Mouse (Mus musculus): ENCODE data around the gene Dapk2.

Dapk2 gene

GRCm38 (mm10) chr9:66239173-66239572, 81.2 kb downstream of the Dapk2 start:
- DNase-seq = no peak

DNA sequence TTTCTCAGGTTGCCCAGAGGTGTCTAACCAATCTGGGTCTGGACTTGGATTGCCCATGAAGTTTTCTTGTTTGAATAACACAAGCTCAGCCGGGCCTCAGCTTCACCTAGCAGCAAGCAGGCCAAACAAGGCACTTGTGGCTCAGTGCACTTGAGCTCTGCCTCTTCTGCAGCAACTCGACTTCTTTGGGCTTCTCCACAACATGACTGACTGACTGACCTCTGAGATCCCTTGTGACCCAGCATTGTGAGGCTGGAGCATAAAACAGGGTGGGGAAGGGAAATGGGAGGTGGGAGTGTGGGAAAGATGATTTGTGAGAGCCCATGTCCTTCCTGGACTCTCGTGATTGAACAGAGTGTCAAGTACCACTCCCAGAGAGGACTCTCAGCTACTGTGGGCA, 81.7 kb downstream of the Dapk2 start:
- no peak for DNase-seq

GRCm38 (mm10) chr9:66240493-66240892, 82.5 kb downstream of the Dapk2 start:
- DNase-seq = no peak

- DNase-seq = peak; percentile 11
These were observed 83.0 kb downstream of the Dapk2 start for GRCm38 (mm10) chr9:66240991-66241390.

DNA sequence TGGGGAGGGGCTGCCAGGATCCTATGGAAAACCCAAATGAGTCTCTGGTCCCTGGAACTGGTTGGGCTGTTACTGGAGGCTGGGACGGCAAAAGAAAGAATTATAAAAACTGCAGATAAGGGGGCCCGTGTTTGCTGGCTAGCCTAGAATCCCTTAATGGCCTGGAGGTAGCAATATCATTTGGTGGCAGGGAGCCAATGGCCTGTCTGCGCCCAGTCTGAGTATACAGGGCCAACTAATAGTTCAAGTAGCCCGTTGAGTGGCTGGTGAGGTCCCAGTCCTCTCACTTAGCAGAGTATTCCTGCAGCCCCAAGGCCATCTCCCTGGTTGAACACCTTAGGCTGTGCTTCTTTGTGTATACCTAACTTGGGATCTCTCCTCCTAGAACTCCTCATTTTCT, 83.7 kb downstream of the Dapk2 start:
- DNase-seq = no peak

DNA sequence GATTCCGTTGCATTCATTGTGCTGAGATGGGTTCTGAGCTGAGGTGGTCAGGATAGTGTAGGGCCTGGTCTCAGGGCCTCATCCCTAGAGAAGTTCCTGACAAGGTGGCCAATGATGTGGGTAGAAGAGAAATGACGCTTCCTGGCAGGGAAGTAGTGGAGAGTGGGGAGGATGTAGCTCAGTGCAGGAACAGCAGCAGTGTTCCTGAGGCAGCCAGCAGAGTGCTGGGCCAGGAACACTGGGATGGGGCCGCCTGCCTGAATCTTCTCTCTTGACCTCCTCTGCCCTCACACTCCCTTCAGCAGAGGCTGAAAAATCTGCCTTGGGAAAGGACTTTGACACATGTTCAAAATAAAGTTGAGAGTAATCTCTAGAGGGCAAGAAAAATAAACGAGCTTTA, 85.2 kb downstream of the Dapk2 start:
- no peak for DNase-seq

DNA sequence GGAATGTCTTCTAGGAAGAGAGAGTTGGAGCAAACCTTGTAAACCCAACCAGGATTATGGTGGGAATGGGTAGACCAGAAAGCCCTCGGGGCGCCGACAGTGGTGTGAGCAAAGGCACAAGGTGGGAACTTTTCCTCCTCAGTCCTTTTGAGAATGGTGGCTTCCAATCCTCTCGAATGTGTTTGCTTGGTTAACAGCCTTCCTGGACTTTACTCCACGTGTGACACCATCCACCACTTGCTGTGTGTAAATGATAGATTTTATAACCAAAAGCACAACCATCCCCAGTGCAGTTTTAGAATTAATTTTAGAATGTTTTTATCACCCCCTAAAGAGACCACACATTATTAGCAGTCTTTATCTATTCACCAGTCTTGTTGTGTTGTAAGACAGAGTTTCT, 86.1 kb downstream of the Dapk2 start:
- DNase-seq = no peak

DNA sequence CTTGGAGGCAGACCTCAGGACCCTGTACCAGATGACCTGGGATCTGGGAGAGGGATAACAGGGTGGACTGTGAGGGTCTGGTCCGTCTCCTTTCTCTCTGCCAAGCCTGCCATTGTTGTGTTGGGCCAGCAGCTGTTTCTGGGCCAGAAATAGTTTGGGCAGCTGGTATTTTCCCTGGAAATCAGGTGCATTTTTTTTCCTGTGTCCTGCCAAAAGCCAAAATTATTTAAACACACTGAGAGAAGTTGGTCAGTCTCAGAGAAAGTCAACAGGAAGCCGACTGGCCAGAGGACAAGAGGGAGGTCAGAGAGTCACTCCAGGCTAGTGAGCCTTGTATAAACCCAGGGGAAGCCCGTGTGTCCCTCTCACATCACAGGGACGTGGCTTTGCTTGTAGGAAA, 87.7 kb downstream of the Dapk2 start:
- no peak for DNase-seq

DNA sequence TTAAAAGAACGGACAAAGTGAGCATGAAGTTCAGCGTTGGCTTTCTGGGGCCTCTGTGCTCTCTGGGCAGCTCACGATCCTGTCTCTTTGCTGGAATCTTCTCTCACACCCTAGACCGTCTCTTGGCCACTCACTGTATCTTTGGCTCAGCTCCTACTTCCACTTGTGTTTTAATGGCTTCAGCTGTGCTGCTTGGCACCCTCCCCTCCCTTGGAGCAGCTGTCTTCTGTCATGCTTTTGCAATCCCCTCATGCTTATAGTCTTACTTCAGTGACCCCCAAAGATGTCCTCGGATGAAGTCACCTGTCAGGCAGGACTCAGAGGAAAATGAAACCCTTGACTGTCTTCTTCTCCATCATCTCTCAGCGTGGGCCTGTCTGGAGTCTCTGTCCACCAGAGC, 91.3 kb downstream of the Dapk2 start:
- DNase-seq = no peak

DNA sequence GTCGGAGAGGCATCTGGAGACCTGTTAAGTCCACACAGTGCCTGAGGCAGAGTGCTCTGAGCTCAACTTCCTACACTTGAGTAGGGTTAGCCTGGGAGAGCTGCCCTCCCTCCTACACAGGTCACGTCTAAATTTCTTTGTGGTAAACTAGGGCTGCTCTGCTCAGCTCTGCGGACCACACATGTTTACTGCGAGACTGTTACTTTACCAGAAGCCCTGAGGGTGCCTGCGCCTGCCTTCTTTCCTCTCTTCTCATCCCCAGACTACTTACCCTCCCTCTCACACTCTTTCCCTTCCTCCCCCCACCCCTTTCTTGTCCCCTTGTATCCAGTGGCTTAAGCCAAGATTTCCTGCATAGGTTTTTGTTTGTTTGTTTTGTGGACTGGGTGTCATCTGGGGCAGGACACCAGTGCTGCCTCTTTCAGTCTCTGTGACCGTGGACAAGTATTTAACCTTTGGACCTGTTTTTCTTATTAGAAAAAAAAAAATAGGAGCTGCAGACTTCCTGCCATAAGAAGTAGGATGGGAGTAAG, 93.2 kb downstream of the Dapk2 start:
- DNase-seq = no peak

- DNase-seq = no peak
These were observed 103.7 kb downstream of the Dapk2 start for GRCm38 (mm10) chr9:66261741-66262140.

DNA sequence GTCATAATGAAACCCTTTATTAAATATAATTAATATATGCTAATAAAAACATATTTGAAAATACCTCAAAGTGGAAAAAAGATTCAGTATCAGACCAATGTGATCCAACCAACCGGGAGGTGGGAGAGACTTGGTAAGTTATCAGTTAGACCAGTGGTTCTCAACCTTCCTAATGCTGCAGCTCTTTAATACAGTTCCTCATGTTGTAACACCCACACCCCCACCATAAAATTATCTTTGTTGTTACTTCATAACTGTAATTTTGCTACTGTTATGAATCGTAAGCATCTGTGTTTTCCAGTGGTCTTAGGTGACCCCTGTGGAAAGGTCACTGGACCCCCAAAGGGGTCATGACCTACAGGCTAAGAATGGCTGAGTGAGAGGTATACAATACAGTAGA, 105.7 kb downstream of the Dapk2 start:
- no peak for DNase-seq

DNA sequence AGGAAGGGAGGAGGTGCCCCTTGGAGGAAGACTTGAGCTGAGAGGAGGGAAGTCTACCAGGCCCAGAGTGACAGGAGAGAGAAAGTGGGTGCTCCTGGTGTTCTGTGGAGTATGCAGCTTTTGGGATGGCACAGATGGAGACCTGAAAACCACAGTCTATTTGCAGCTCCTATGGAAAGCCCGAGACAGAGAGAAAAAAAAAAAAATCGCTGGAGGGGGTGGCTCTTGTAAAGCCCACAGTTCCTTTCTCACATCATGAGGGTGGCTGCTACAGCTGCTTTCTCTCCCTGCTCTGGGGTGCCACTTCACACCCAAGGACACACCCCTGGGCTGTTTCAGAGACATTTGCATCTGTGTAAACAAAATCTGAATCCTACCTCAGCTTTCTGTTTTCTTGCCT, 107.6 kb downstream of the Dapk2 start:
- no peak for DNase-seq

DNA sequence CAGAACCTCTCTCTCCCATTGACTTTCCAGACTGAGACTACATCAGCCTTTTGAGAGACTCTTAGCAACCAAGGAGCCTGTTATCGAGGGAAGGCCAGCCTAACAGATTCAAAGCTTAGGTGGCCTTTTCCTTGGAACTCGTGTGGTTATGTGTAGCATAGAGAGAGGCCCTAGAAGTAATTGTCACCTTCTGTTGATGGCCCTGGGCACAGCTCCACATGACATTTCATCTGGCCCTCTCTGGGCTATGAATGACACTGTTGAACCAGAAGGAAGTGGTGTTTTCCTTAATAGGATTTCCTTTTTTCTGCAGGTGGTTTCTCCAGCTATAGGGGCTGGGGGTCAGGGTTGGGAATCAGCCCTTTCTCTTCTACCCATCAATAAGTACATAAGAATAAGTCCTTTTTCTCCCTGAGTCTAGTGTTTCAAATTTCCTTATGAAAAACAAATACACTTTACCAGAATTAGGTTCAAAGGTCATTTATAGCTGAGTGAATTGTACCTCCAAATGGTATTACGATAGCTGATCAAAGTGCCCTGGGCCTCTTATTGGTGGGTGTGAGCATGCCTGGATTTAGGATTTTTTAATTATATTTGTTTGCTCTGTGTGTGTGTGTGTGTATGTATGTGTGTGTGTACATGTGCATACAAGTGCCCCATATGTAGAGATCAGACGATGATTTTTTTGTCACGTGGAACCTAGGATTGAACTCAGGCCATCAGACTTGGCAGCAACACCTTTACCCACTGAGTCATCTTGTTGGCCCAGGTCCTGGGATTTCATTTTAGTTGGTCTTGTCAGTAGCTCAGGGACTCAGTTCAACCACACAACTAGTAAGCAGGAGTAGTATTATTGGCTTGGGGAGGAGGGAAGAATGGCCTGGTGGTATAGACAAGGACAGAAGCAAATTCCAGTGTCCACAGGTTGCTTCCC, 108.5 kb downstream of the Dapk2 start:
- DNase-seq = no peak

- no peak for DNase-seq
These were observed 110.8 kb downstream of the Dapk2 start for GRCm38 (mm10) chr9:66268804-66269203.

DNA sequence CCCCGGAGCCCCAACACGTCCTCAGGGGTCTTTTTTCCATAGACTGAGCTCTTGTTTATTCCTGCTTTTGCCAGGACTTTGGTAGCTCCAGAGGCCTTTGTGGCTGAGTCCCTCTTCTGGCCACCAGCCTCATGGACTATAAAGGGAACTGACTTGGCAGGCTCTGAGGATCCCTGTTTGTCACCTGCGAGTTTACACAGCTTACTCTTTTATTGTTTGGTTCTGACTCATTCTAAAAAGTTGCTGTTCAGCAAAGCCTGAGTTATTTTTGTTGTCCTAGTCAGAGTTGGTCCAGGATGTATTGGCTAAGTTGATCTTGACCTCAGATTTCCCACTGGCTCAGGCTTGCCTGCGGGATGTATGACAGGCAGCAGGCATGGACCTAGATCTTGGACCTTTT, 112.0 kb downstream of the Dapk2 start:
- no peak for DNase-seq

- DNase-seq = no peak
These were observed 113.7 kb downstream of the Dapk2 start for GRCm38 (mm10) chr9:66271726-66272125.

DNA sequence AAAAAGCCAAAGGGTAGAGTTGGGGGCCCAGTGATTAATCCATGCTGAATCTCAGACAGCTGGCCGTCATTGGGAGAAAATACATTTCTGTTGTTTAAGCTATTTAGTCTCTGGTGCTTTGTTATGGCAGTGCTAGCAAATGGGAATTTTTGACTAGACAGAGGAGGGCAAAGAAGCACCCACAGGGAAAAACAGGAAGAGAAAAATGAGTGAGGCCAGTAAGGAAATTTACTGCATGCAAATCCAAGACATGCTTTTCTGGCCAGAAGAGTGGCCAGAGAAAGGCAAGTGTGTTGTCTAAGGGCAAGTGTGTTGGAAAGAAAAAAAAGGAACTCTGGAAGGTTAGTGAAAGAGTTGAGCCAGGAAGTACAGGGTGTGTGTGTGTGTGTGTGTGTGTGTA, 115.6 kb downstream of the Dapk2 start:
- DNase-seq = no peak

DNA sequence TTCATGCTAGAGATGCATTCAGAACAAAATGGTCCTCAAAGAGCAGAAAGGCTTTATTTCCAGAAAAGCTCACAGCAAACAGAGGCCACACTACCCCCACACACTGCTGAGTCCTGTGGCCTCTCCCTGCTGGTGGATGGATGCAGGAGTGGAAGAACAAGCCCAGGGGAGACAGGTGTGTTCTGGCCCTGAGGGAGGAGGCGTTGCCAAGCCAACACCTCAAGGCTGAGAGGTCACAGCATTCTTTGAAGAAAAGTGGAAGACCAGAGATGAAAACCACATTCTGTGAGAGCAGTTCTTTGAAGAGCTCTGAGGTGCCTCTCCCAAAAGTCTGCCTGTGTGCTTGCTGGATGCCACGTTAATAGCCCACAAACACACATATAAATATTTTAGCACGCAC, 116.6 kb downstream of the Dapk2 start:
- DNase-seq = no peak

DNA sequence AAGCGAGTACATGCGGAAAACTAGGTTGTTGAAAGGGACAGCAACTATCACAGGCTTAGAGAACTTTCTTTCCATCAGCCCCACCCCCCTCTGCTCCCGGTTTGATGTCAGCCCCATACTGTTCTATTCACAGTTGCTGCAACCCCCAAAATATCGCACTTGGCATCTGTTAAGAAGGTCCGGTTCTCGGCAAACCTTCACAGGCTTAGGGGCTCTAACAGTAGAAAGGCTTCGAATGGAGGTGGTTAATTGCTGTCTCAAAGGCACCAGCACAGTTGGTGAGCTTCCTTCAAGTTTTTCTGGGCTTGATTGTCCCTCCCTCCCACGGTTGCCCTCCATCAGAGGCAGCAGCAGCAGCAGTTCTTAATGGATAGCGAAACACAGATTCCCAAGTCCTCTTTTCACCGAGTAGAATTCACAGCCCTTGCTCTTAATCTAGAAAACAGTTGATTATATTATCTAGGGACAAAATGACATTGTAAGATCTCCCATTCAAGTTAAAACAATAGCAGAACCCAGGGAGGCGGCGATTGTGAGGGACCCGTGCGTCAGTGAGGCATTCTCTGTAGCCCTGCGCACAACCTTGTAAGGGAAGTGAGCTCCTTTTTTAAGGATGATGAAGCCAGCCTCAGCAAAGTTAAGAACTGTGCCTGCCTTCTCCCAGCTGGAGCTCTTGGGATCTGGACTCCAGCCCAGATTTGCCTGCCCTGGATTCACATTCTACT, 117.4 kb downstream of the Dapk2 start:
- DNase-seq = peak; percentile 59

DNA sequence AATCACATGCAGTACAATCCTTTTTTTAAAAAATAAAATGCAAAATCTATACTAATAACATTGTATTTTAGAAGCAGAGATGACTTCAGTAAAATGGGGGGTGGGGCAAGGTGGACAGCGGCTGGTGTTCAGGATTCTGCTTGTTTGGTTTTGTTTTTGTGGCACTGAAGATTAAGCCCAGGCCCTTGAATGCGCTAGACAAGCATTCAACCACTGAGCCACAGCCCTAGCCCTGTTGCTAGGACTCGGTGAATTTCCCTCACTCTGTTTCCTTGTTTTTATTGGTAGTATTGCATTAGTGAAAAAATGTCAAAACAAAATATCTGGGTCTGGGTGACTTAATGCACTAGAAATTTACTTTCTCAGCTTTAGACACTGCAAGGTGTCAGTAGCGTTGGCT, 118.0 kb downstream of the Dapk2 start:
- DNase-seq = no peak

- DNase-seq = no peak
These were observed 118.8 kb downstream of the Dapk2 start for GRCm38 (mm10) chr9:66276697-66277385.

DNA sequence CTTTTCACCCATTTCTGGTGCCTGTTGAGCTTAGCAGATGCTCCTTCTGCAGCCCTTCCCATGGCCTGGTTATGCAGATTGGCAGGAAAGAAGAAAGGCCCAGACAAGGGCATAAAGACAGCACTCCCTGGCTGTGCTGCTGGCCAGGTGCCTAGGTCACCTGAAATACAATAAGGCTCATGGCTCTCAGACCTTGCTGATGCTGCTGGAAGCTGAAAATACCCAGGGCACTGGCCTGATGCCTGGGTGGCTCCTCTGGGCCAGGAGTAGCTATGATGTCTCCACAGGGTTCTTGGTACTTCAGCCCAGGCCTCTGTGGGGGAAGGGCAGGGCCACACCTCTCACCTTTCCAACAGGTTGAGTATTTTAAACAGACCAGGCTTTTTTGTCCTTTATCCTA, 121.6 kb downstream of the Dapk2 start:
- no peak for DNase-seq

Data from right cerebral cortex, postnatal 4 days (tissue).